In the genomic region with DNA sequence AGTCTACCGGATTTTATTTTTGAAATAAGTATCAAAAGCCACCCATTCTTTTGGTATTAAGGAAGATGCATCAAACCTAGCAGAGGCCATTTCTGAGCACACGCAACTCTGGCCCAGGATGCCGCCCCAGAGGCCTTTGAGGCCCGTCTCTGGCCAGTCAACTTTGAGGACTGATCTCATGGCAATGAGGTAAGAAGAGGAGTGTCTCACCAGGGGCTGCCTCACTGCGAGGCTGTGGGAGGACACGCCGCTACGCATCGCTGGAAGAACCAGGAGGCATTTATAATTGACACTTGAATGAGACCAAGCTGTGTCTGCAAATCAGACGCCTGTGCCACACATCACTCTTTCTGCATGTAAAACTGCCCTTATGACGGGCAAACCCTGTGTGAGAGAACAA, we compare ENCODE assay signal across 19 mouse cellular contexts. TPM values are rescaled to one million over a fixed set of nuclear protein-coding genes. Genes with fewer than 3 reads are reported as not detected.
"Had no signal": no experiment of that assay in that cellular context is flagged by ENCODE, and none has a peak within 500 bp of the region (broad histone marks: within the 10 kb centered on the region; RNA-seq: fewer than 3 reads in every experiment).

No protein-coding gene starts in this region.

- H3K4me1 ChIP-seq: neural tube, embryonic 12.5 days; stomach, embryonic 15.5 days had no signal

- H3K36me3 ChIP-seq: midbrain, embryonic 10.5 days; midbrain, embryonic 12.5 days; neural tube, embryonic 12.5 days; stomach, embryonic 15.5 days had no signal

- ATAC-seq: midbrain, embryonic 16.5 days had no signal

- H3K4me3 ChIP-seq: midbrain, embryonic 10.5 days; midbrain, embryonic 12.5 days; neural tube, embryonic 12.5 days; stomach, embryonic 15.5 days had no signal

- H3K27ac ChIP-seq: midbrain, embryonic 10.5 days; midbrain, embryonic 12.5 days; neural tube, embryonic 12.5 days; stomach, embryonic 15.5 days; stomach, postnatal 0 days had no signal

- H3K27me3 ChIP-seq: neural tube, embryonic 12.5 days; stomach, embryonic 15.5 days had no signal

- H3K9me3 ChIP-seq: midbrain, embryonic 10.5 days; midbrain, embryonic 12.5 days; neural tube, embryonic 12.5 days; stomach, embryonic 15.5 days had no signal

- DNase-seq: lung, adult 18-20 months; lung, embryonic 14.5 days; lung, postnatal 10 days; lung, postnatal 4 days; midbrain, embryonic 14.5 days; right cerebral cortex, postnatal 14 days; thymus, adult 2 months; thymus, postnatal 25 days; thymus, postnatal 4 days had no signal

- H3K4me2 ChIP-seq: lung, embryonic 14.5 days; midbrain, embryonic 12.5 days; neural tube, embryonic 12.5 days; stomach, embryonic 15.5 days had no signal

- H3K9ac ChIP-seq: lung, embryonic 14.5 days; midbrain, embryonic 12.5 days; neural tube, embryonic 12.5 days; stomach, embryonic 15.5 days had no signal

RNA-seq across cellular contexts. Expression of a gene that starts 45.0 kb away (rescaled TPM):
- total RNA-seq: megakaryocyte, adult 5-6 weeks; megakaryocyte-erythroid progenitor cell, adult 5-6 weeks; neutrophil, adult 5-6 weeks had no signal
- polyA plus RNA-seq: lung, embryonic 14.5 days; lung, embryonic 16.5 days had no signal
